Mouse (Mus musculus) frontal cortex, postnatal 14 days (tissue): ENCODE measurements at regions not wholly inside any gene's neighbourhood (a gene's known extent, or its start where the extent isn't known, plus 50 kb on each side); places are given as distances from the start of the nearest gene placed in this dataset.
A peak's percentile ranks its signal among the peaks of the same experiment; 100 is the strongest.

Experiments used
- DNase-seq, 2 experiments: peaks; one replicate each; pipeline ENCODE4 v3.0.0; 2022; ENCODE audit warnings: low spot score in 2 of 2

DNA sequence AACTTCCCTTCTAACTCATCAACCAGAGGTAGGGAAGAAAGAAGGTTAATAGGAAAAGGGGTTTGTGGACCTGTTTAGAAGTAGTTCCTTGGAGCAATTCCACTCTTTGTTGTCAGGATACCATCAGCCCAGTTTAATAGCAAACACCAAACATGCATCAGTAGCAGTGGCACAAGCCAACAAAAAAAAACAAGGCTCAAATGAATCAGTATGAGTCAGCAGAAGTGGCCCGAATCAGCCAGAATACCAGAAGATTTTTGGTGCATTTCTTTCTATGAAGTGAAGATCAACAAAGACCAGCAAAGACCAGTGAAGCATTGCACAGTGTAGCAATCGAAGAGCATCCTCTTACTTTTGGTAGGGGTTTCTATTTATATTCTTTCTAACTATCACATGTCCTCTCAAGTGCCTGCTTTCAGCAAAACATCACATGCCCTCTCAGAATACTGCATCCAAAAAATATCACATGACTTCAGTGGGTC is 52.9 kb upstream of the Gm10944 start:
- DNase-seq: no peak

DNA sequence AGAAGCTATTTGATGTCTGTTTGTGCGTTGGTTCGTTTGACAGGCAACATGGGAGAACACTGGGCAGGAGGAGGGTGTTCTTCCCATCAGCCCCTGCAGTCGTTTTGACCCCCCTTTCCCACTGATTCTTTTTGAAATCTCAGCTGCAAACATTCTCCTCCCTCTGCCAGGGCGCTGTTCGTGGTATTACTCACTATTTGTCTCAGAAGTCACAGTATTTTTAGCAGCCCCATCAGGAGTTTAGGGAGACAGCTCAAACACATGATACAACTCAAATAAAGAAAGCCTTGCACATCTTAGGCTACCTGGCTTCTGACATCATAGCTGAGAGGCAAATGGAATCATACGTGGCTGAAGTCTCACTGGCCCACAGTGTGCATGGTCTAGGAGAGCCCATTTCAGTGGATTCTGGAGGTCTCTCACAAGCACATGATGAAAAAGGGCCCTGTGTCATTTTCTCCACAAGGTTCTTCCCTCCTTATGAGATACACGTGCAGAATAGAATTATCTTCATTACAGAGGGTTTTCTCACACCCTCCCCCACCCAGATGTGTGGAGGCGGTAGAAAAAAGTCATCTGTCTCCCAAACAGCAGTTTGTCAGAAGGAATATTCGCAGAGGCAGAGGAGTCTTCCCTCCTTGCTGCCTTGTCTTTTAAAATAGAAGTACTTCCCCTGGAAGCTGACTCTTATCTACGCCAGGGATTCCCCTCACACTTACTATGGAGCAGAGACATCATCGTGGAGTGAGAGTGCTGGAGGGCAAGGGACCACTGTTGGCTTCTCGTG is 57.1 kb upstream of the Rab32 start:
- peak in 1 of 2 experiments; percentile 16 for DNase-seq

DNA sequence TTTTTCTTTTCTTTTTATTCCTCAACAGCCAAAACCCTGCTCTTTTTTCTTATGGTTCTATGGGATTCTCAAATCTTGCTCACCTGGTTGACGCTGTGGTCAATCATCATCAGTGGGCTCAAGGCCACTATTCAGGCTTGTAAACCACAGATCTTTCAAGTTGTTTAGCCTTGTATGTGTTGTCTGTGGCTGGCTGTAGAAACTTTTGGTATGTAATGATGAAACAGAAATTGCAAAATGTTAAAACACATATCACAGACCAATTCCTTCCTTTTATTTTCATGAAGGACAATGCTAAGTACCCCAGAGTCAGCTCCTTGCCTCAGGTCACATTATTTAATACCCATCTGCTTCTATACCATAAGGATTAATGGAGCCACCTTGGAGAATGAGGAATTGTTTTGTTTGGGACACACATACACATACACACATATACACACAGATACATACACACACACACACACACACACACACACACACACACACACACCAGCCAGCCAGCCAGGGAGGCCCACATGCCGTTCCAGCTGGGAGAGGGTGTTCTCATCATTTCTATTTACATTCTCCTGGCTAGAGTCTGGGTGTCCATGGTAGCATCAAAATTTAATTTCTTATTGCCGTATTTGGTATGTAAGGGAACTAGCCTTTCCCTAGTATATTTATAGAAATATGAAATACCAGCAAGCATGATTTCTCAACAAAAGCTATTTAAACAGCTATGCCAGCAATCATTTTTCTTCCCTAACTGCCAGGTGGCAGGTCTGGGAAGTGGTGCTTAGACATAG is 52.7 kb upstream of the Rab32 start:
- DNase-seq: no peak

DNA sequence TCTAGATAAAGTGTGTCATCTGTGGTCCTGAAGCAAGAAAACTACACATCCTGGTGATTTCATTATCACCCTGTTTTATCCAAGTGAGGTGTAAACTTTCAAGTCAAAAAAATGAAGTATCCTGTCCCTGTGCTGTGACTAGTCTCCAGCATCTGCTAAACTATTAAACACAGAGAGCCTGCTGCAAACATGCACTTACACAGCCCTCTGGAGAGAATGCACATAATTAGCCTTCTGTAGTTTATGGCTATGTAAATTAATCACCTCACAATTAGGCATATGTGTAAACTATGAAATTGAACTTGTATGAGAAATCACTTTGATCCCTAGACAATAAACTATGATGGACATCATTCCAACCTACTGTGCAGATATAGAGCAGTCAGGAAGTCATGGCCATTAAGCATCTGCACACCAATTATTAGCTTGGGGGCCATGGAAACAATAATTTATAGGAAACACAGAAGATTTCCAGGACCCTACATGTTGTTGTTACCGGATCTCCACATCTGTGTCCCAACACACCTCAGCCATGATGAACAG is 50.6 kb upstream of the Rab32 start:
- no peak for DNase-seq
